Mouse (Mus musculus) heart, embryonic 10.5 days (tissue): ENCODE results near the gene Rbmx2. TPM values are rescaled to one million over a fixed set of nuclear protein-coding genes. Genes with fewer than 3 reads are reported as not detected.

Experiments used
- DNase-seq: peaks from one replicate; pipeline ENCODE4 v3.0.0-alpha.2; 2017; ENCODE audit warnings: low spot score
- H3K27ac ChIP-seq: fragments of 300-500 bp; sonication (generic); 2 replicates; pipeline ENCODE4 v1.5.1; 2016; ENCODE audit warnings: mild to moderate bottlenecking
- H3K27me3 ChIP-seq: fragments of 300-500 bp; sonication (generic); 2 replicates; pipeline ENCODE4 v1.6.1; 2016; ENCODE audit warnings: mild to moderate bottlenecking; ENCODE audit not compliant: poor library complexity, insufficient read depth, severe bottlenecking
- H3K36me3 ChIP-seq: fragments of 300-500 bp; sonication (generic); 2 replicates; pipeline ENCODE4 v1.6.1; 2016; ENCODE audit warnings: mild to moderate bottlenecking, moderate library complexity
- H3K4me1 ChIP-seq: fragments of 300-500 bp; sonication (generic); 2 replicates; pipeline ENCODE4 v1.6.1; 2016; ENCODE audit warnings: mild to moderate bottlenecking
- H3K4me3 ChIP-seq: fragments of 300-500 bp; sonication (generic); 2 replicates; pipeline ENCODE4 v1.5.1; 2016; ENCODE audit warnings: mild to moderate bottlenecking, moderate library complexity
- H3K9me3 ChIP-seq: fragments of 300-500 bp; sonication (generic); 2 replicates; pipeline ENCODE4 v1.6.1; 2016; ENCODE audit warnings: mild to moderate bottlenecking, moderate library complexity
- WGBS: fragments of 180-500 bp; shearing (Covaris S2); methylation state at CpG from one replicate; pipeline ENCODE4 v1.1.7; 2016; 5-methylcytosine and 5-hydroxymethylcytosine counted together
- polyA plus RNA-seq: library from polyadenylated mRNA; unstranded; fragments of >200 nt; fragmentation: Nextera tagmentation; extraction: Ambion mirVana; gene quantifications from 2 replicates; pipeline ENCODE4 v1.2.1, GENCODE M21; 2016

Rbmx2 gene
- 20.2 and 22.7 TPM in 2 replicates for polyA plus RNA-seq

GRCm38 (mm10) chrX:48694864-48695371 is at the start of gene Rbmx2:
Gene Rbmx2, plus strand, starts transcription at chrX:48695004.
- peak within 1 kb of the TSS; percentile 81 for H3K27ac ChIP-seq
- 17% methylated on average over 37 of the region's 42 CpGs for WGBS

GRCm38 (mm10) chrX:48666807-48667206 is 28.0 kb upstream of the Rbmx2 start:
- Histone ChIP-seq H3K4me1 (no peaks in the 10 kb centered on the region), H3K9me3 (no peaks in the 10 kb centered on the region), H3K27me3 (no peaks in the 10 kb centered on the region), H3K4me3 (no peak overlapping the region), H3K27ac (no peak overlapping the region), H3K36me3 (no peaks in the 10 kb centered on the region)
- no peak for DNase-seq
- 35% methylated on average over 6 of the region's 6 CpGs for WGBS

More at GRCm38 (mm10) chrX:48694864-48695371, at the start of gene Rbmx2:
- Histone ChIP-seq H3K9me3 (no peaks in the 10 kb centered on the region), H3K27me3 (no peaks in the 10 kb centered on the region), H3K4me3 (peak within 1 kb of the TSS; percentile 68), H3K4me1 (no peaks in the 10 kb centered on the region), H3K36me3 (peaks cover 10% of the 10 kb centered on the region; the same call in 1 of the 2 replicates)
- DNase-seq: peak; percentile 93

GRCm38 (mm10) chrX:48669588-48669987 is 25.2 kb upstream of the Rbmx2 start:
- H3K9me3 ChIP-seq: no peaks in the 10 kb centered on the region
- 56% methylated on average over 3 of the region's 3 CpGs for WGBS
- H3K27ac ChIP-seq: no peak overlapping the region
- no peaks in the 10 kb centered on the region for H3K27me3 ChIP-seq
- H3K4me3 ChIP-seq: no peak overlapping the region
- no peaks in the 10 kb centered on the region for H3K36me3 ChIP-seq
- no peak for DNase-seq
- H3K4me1 ChIP-seq: 0 out of 2 replicates have a peak, but pooled peaks cover 4% of the 10 kb centered on the region

GRCm38 (mm10) chrX:48671714-48672113 is 23.1 kb upstream of the Rbmx2 start:
- H3K27me3 ChIP-seq: no peaks in the 10 kb centered on the region
- 70% methylated on average over 3 of the region's 3 CpGs for WGBS
- H3K36me3 ChIP-seq: no peaks in the 10 kb centered on the region
- no peaks in the 10 kb centered on the region for H3K9me3 ChIP-seq
- no peak overlapping the region for H3K27ac ChIP-seq
- 0 out of 2 replicates have a peak, but pooled peaks cover 4% of the 10 kb centered on the region for H3K4me1 ChIP-seq
- no peak for DNase-seq
- no peak overlapping the region for H3K4me3 ChIP-seq

- H3K4me3 ChIP-seq: no peak within 1 kb of the TSS
- H3K9me3 ChIP-seq: no peaks in the 10 kb centered on the region
- no peaks in the 10 kb centered on the region for H3K27me3 ChIP-seq
- H3K36me3 ChIP-seq: no peaks in the 10 kb centered on the region
- 54% methylated on average over 4 of the region's 4 CpGs for WGBS
- H3K4me1 ChIP-seq: 0 out of 2 replicates have a peak, but pooled peaks cover 4% of the 10 kb centered on the region
- no peak within 1 kb of the TSS for H3K27ac ChIP-seq
- no peak for DNase-seq
Measured at GRCm38 (mm10) chrX:48674171-48674570, 20.6 kb upstream of the Rbmx2 start, which contains the start of gene Gpr119. Gene Gpr119, minus strand, starts transcription at chrX:48674478.

GRCm38 (mm10) chrX:48683451-48683850 is 11.4 kb upstream of the Rbmx2 start:
- Histone ChIP-seq H3K36me3 (no peaks in the 10 kb centered on the region), H3K4me3 (no peak overlapping the region), H3K27me3 (no peaks in the 10 kb centered on the region), H3K27ac (no peak overlapping the region), H3K4me1 (no peaks in the 10 kb centered on the region), H3K9me3 (no peaks in the 10 kb centered on the region)
- no peak for DNase-seq
- WGBS: 20% methylated on average over 3 of the region's 3 CpGs

- DNase-seq: no peak
- Histone ChIP-seq H3K4me1 (no peaks in the 10 kb centered on the region), H3K36me3 (no peaks in the 10 kb centered on the region), H3K4me3 (no peak overlapping the region), H3K27me3 (no peaks in the 10 kb centered on the region), H3K27ac (no peak overlapping the region), H3K9me3 (no peaks in the 10 kb centered on the region)
- WGBS: 57% methylated on average over 5 of the region's 5 CpGs
Measured at GRCm38 (mm10) chrX:48683857-48684256, 10.9 kb upstream of the Rbmx2 start.

GRCm38 (mm10) chrX:48694460-48694859 is 344 bp upstream of the Rbmx2 start:
- 0 out of 2 replicates have a peak overlapping the region, but pooled peaks have one; percentile 6 for H3K27ac ChIP-seq
- 19% methylated on average over 6 of the region's 6 CpGs for WGBS

GRCm38 (mm10) chrX:48709701-48710100 is 14.9 kb downstream of the Rbmx2 start:
- no peak overlapping the region for H3K4me3 ChIP-seq
- H3K9me3 ChIP-seq: no peaks in the 10 kb centered on the region
- peaks cover 22% of the 10 kb centered on the region; the same call in 1 of the 2 replicates for H3K36me3 ChIP-seq
- no peaks in the 10 kb centered on the region for H3K27me3 ChIP-seq
- 86% methylated on average over 10 of the region's 10 CpGs for WGBS
- H3K27ac ChIP-seq: no peak overlapping the region
- DNase-seq: no peak
- H3K4me1 ChIP-seq: no peaks in the 10 kb centered on the region

More at GRCm38 (mm10) chrX:48694460-48694859, 344 bp upstream of the Rbmx2 start:
- Histone ChIP-seq H3K4me1 (no peaks in the 10 kb centered on the region), H3K4me3 (peak overlapping the region; percentile 68), H3K27me3 (no peaks in the 10 kb centered on the region), H3K36me3 (peaks cover 10% of the 10 kb centered on the region; the same call in 1 of the 2 replicates), H3K9me3 (no peaks in the 10 kb centered on the region)
- no peak for DNase-seq

- Histone ChIP-seq H3K4me3 (no peak overlapping the region), H3K4me1 (no peaks in the 10 kb centered on the region), H3K36me3 (peaks cover 22% of the 10 kb centered on the region; the same call in 1 of the 2 replicates), H3K27me3 (no peaks in the 10 kb centered on the region), H3K27ac (no peak overlapping the region), H3K9me3 (no peaks in the 10 kb centered on the region)
- 84% methylated on average over 8 of the region's 8 CpGs for WGBS
- no peak for DNase-seq
Measured at GRCm38 (mm10) chrX:48712846-48713245, 18.0 kb downstream of the Rbmx2 start.

- no peaks in the 10 kb centered on the region for H3K9me3 ChIP-seq
- H3K27me3 ChIP-seq: no peaks in the 10 kb centered on the region
- DNase-seq: no peak
- H3K4me1 ChIP-seq: no peaks in the 10 kb centered on the region
- H3K36me3 ChIP-seq: no peaks in the 10 kb centered on the region
- H3K4me3 ChIP-seq: no peak overlapping the region
- H3K27ac ChIP-seq: no peak overlapping the region
- 66% methylated on average over 2 of the region's 2 CpGs for WGBS
Measured at GRCm38 (mm10) chrX:48754710-48755283, 60.0 kb downstream of the Rbmx2 start.
